Mouse (Mus musculus) small intestine, adult 2 months (tissue): ENCODE results near the gene Slc16a8.
A peak's percentile ranks its signal among the peaks of the same experiment; 100 is the strongest.

ENCODE experiments used
- CTCF ChIP-seq: fragments of 200-500 bp; IDR thresholded peaks from 2 replicates; pipeline ENCODE4 v1.5.1; 2012; ENCODE audit warnings: low read depth, mild to moderate bottlenecking, control low read depth, inconsistent platforms, low read length, moderate library complexity, mixed read lengths; ENCODE audit not compliant: insufficient replicate concordance, insufficient read length; ENCODE audit errors: extremely low read depth
- POLR2A ChIP-seq: fragments of 200-500 bp; IDR thresholded peaks from 2 replicates; pipeline ENCODE4 v1.6.1; 2012; ENCODE audit warnings: low read depth, mild to moderate bottlenecking, control low read depth, inconsistent platforms, low read length, moderate library complexity

DNA sequence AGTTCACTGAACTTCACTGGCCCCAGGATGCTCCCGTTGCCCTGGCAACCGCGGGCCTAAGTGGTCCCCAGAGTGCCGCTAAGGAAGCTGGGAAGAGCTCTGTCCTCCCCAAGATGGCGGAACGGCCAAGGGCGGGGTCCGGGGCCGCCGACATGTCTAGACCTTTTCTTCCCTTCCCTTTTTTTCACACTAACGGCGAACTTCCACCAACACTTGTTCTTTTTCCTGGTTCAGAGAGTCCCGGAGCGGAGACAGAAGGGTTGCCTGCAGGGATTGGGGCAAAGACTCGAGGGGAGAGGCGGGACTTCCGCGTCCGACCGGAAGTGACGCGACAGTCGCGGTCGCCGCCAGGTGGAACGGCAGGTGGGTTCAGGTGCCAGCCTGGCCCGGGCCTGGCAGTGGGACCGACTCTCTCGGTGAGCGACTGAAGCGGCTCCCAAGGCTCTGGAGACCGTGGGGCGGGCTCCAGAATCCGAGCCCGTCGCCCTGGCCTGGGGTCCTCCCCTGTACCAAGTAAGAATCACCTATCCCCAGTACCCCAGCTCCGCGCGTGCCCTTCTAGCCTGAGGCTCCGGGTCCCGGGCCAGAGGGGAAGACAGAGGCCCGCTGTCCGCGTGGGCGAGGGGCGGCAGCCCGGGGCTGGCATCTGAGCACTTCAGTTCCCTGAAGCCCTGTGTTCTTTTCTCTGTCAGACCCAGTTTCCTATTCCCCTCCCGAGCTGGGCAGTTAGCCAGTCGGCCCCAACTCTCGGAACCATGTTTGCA lies 25.3 kb downstream of the Slc16a8 start, which contains the start of the genes Pick1 and Gm49486:
- TF ChIP-seq POLR2A (peak; percentile 54; the same call in 1 of the 2 replicates), CTCF (no peak)
